Mouse (Mus musculus) layer of hippocampus, postnatal 14 days (tissue): ENCODE results near the gene Map2. TPM values are rescaled to one million over a fixed set of nuclear protein-coding genes. Genes with fewer than 3 reads are reported as not detected.

Source experiments
- DNase-seq, 2 experiments: peaks; one replicate each; pipeline ENCODE4 v3.0.0; 2021 to 2022; ENCODE audit warnings: low spot score in 2 of 2, mixed read lengths in 1 of 2
- long read RNA-seq, 2 experiments: library from polyadenylated mRNA; stranded (forward); transcript quantifications; one replicate each; pipeline ENCODE4 v2.0.0; 2021
- total RNA-seq, 2 experiments: library from RNA; stranded (reverse); gene quantifications; 2 replicates each; pipeline ENCODE4 v1.2.3; 2021

Map2 gene
- 1,000 to 10,000 TPM in 1 of 2 experiments, 100 to 1,000 TPM in 1; 947 to 1,024 TPM for total RNA-seq
- long read RNA-seq, experiment 1, full-length matches to known transcripts, result 1 of 71 reads
- long read RNA-seq, experiment 1, partial matches to known transcripts, result 31 of 71 reads
- long read RNA-seq, experiment 1, other reads (novel, unspliced or antisense), result 39 of 71 reads
- long read RNA-seq, experiment 2, full-length matches to known transcripts, result 1 of 91 reads
- long read RNA-seq, experiment 2, partial matches to known transcripts, result 24 of 91 reads
- long read RNA-seq, experiment 2, other reads (novel, unspliced or antisense), result 66 of 91 reads

- DNase-seq, result peak; percentile 82 to 87
Measured at GRCm38 (mm10) chr1:66175041-66175665, at the start of gene Map2. TSS of gene Map2 (plus strand) at chr1:66175273.

- DNase-seq, result no peak
Measured at GRCm38 (mm10) chr1:66133014-66133413, 42.1 kb upstream of the Map2 start.

- no peak for DNase-seq
Measured at GRCm38 (mm10) chr1:66135324-66135723, 39.7 kb upstream of the Map2 start.

GRCm38 (mm10) chr1:66140686-66141085, 34.4 kb upstream of the Map2 start:
- DNase-seq, result no peak

GRCm38 (mm10) chr1:66145180-66145579, 29.9 kb upstream of the Map2 start:
- no peak for DNase-seq

GRCm38 (mm10) chr1:66148825-66149514, 26.1 kb upstream of the Map2 start:
- no peak for DNase-seq

- no peak for DNase-seq
Measured at GRCm38 (mm10) chr1:66150806-66151205, 24.3 kb upstream of the Map2 start.

- DNase-seq, result no peak
Measured at GRCm38 (mm10) chr1:66157135-66157534, 17.9 kb upstream of the Map2 start.

GRCm38 (mm10) chr1:66157589-66157988, 17.5 kb upstream of the Map2 start:
- no peak for DNase-seq

GRCm38 (mm10) chr1:66164648-66165047, 10.4 kb upstream of the Map2 start:
- DNase-seq, result no peak

- no peak for DNase-seq
Measured at GRCm38 (mm10) chr1:66168722-66169121, 6.4 kb upstream of the Map2 start.

GRCm38 (mm10) chr1:66172127-66172526, 2.9 kb upstream of the Map2 start:
- DNase-seq, result no peak

- no peak for DNase-seq
Measured at GRCm38 (mm10) chr1:66173630-66174029, 1.4 kb upstream of the Map2 start.

- DNase-seq, result no peak
Measured at GRCm38 (mm10) chr1:66176012-66176837, 1.2 kb downstream of the Map2 start.

- DNase-seq, result no peak
Measured at GRCm38 (mm10) chr1:66176838-66177105, 1.7 kb downstream of the Map2 start.

GRCm38 (mm10) chr1:66177489-66178170, 2.6 kb downstream of the Map2 start:
- no peak for DNase-seq

- peak in 1 of 2 experiments; percentile 54 for DNase-seq
Measured at GRCm38 (mm10) chr1:66187016-66187681, 12.1 kb downstream of the Map2 start.

- no peak for DNase-seq
Measured at GRCm38 (mm10) chr1:66192401-66192800, 17.3 kb downstream of the Map2 start.

GRCm38 (mm10) chr1:66192891-66193290, 17.8 kb downstream of the Map2 start:
- DNase-seq, result no peak

GRCm38 (mm10) chr1:66195040-66195726, 20.1 kb downstream of the Map2 start:
- DNase-seq, result no peak
